Mouse (Mus musculus): Measurements from ENCODE around the gene Pnma1. TPM values are rescaled to one million over a fixed set of nuclear protein-coding genes. Genes with fewer than 3 reads are reported as not detected.
A peak's percentile ranks its signal among the peaks of the same experiment; 100 is the strongest.

Pnma1 gene
- polyA plus RNA-seq, 2 experiments: 0.05 to 0.10 TPM

DNA sequence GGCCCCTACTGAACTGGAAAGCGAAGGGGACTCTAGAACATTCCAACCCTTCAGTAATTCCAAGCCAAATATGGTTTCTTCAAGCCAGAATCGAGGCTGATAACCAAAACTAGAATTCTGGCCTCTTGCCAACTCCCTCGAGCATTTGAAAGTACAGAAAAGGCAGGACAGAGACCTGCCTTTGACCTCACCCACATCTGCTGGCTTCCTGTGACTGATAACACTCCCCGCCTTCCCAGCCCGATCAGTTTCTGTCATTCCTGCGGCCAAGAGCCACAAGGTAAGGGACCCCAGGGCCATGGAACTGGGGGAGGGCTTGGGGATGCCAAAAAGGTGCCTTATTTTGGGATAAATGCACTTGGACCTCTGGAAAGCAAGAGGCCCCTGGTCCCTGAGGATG is 2.7 kb upstream of the Pnma1 start:
- TF ChIP-seq CTCF (IDR thresholded peaks at IDR 0.05; ENCODE audit: low read depth) (no peak), EP300 (IDR thresholded peaks at IDR 0.05; ENCODE audit: low read depth) (peak; percentile 78)
- DNase-seq (ENCODE audit: low read depth in 3 of 3, low spot score in 3 of 3) (peak; percentile 95 to 96 (median 96)), ATAC-seq (ENCODE audit: insufficient read depth) (peak; percentile 84)
- peak overlapping the region; percentile 87 for H3K9ac ChIP-seq (replicated peaks)
- WGBS (ENCODE audit: insufficient replicate concordance): 10% methylated on average over 6 of the region's 6 CpGs
- H3K9me3 ChIP-seq (ENCODE audit: control insufficient read depth, low read length): no peaks in the 10 kb centered on the region
- H3K36me3 ChIP-seq (replicated peaks; ENCODE audit: control insufficient read depth, insufficient read depth, low read depth): peaks cover 42% of the 10 kb centered on the region
- no peaks in the 10 kb centered on the region for H3K27me3 ChIP-seq (ENCODE audit: control insufficient read depth, insufficient read depth, low read length)
- H3K4me3 ChIP-seq (ENCODE audit: insufficient read depth in 1 of 2, low read depth in 2 of 2, low read length in 2 of 2): peak overlapping the region; percentile 65 to 66
- H3K4me1 ChIP-seq (replicated peaks; ENCODE audit: control insufficient read depth in 2 of 2, insufficient read depth in 2 of 2, low read length in 1 of 2): peaks cover 49 to 53% of the 10 kb centered on the region in 2 experiments
- peak overlapping the region; percentile 75 for H3K4me2 ChIP-seq (ENCODE audit: low read depth)
- H3K27ac ChIP-seq: peak overlapping the region; percentile 95

DNA sequence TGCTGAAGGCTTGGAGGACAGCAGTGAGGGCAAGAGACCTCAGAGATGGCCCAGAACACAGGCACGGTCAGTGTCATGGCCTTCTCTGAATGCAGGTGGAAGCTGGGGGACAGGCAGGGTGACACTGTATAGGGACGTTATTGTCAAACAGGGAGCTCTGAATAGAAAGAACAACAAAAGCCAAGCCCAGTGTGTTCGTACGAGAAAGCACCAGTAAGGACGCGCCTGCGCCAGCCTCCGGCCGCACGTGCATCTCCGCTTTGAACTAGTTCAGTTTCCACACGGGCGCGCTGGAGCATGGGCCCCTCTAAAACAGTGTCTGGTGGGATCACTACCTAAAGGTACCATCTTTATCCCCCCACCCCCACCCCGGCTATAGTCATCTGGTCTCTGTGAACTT is 1.7 kb upstream of the Pnma1 start:
- Histone ChIP-seq H3K9ac (replicated peaks) (no peak overlapping the region), H3K27ac (peak overlapping the region; percentile 95), H3K4me3 (ENCODE audit: insufficient read depth in 1 of 2, low read depth in 2 of 2, low read length in 2 of 2) (no peak overlapping the region), H3K27me3 (ENCODE audit: control insufficient read depth, insufficient read depth, low read length) (no peaks in the 10 kb centered on the region), H3K9me3 (ENCODE audit: control insufficient read depth, low read length) (no peaks in the 10 kb centered on the region), H3K4me2 (ENCODE audit: low read depth) (peak overlapping the region; percentile 75), H3K36me3 (replicated peaks; ENCODE audit: control insufficient read depth, insufficient read depth, low read depth) (peaks cover 34% of the 10 kb centered on the region), H3K4me1 (replicated peaks; ENCODE audit: control insufficient read depth in 2 of 2, insufficient read depth in 2 of 2, low read length in 1 of 2) (peaks cover 49 to 53% of the 10 kb centered on the region in 2 experiments)
- 94% methylated on average over 15 of the region's 15 CpGs for WGBS (ENCODE audit: insufficient replicate concordance)
- TF ChIP-seq CTCF (IDR thresholded peaks at IDR 0.05; ENCODE audit: low read depth) (no peak), EP300 (IDR thresholded peaks at IDR 0.05; ENCODE audit: low read depth) (no peak)
- no peak for ATAC-seq (ENCODE audit: insufficient read depth)
- no peak for DNase-seq (ENCODE audit: low read depth in 3 of 3, low spot score in 3 of 3)

GRCm38 (mm10) chr12:84148622-84149012 is 328 bp upstream of the Pnma1 start:
- Histone ChIP-seq H3K4me1 (replicated peaks; ENCODE audit: control insufficient read depth in 2 of 2, insufficient read depth in 2 of 2, low read length in 1 of 2) (peaks cover 49 to 53% of the 10 kb centered on the region in 2 experiments), H3K9me3 (ENCODE audit: control insufficient read depth, low read length) (no peaks in the 10 kb centered on the region), H3K27me3 (ENCODE audit: control insufficient read depth, insufficient read depth, low read length) (no peaks in the 10 kb centered on the region), H3K36me3 (replicated peaks; ENCODE audit: control insufficient read depth, insufficient read depth, low read depth) (peaks cover 24% of the 10 kb centered on the region), H3K4me2 (ENCODE audit: low read depth) (peak overlapping the region; percentile 94), H3K27ac (peak overlapping the region; percentile 11; the same call in 1 of the 2 replicates), H3K9ac (replicated peaks) (no peak overlapping the region), H3K4me3 (ENCODE audit: insufficient read depth in 1 of 2, low read depth in 2 of 2, low read length in 2 of 2) (peak overlapping the region; percentile 40 to 60; a peak in 3 of 4 replicates)
- TF ChIP-seq EP300 (IDR thresholded peaks at IDR 0.05; ENCODE audit: low read depth) (no peak), CTCF (IDR thresholded peaks at IDR 0.05; ENCODE audit: low read depth) (no peak)
- ATAC-seq (ENCODE audit: insufficient read depth) (no peak), DNase-seq (ENCODE audit: low read depth in 3 of 3, low spot score in 3 of 3) (no peak)
- 18% methylated on average over 10 of the region's 10 CpGs for WGBS (ENCODE audit: insufficient replicate concordance)

GRCm38 (mm10) chr12:84142281-84143050 is 5.8 kb downstream of the Pnma1 start:
- ATAC-seq (ENCODE audit: insufficient read depth): no peak
- TF ChIP-seq CTCF (IDR thresholded peaks at IDR 0.05; ENCODE audit: low read depth): no peak
- TF ChIP-seq EP300 (IDR thresholded peaks at IDR 0.05; ENCODE audit: low read depth): no peak
- 74% methylated on average over 14 of the region's 14 CpGs for WGBS (ENCODE audit: insufficient replicate concordance)

GRCm38 (mm10) chr12:84141271-84141670 is 7.0 kb downstream of the Pnma1 start:
- ATAC-seq (ENCODE audit: insufficient read depth) (no peak), DNase-seq (ENCODE audit: low read depth in 3 of 3, low spot score in 3 of 3) (no peak)

More at GRCm38 (mm10) chr12:84142281-84143050, 5.8 kb downstream of the Pnma1 start:
- H3K27me3 ChIP-seq (ENCODE audit: control insufficient read depth, insufficient read depth, low read length): no peaks in the 10 kb centered on the region
- DNase-seq (ENCODE audit: low read depth in 3 of 3, low spot score in 3 of 3): no peak
- H3K36me3 ChIP-seq (replicated peaks; ENCODE audit: control insufficient read depth, insufficient read depth, low read depth): no peaks in the 10 kb centered on the region
- peaks cover 0 to 2% of the 10 kb centered on the region in 2 experiments; a peak in 1 of 4 replicates for H3K4me1 ChIP-seq (replicated peaks; ENCODE audit: control insufficient read depth in 2 of 2, insufficient read depth in 2 of 2, low read length in 1 of 2)
- H3K4me3 ChIP-seq (ENCODE audit: insufficient read depth in 1 of 2, low read depth in 2 of 2, low read length in 2 of 2): no peak overlapping the region
- H3K9me3 ChIP-seq (ENCODE audit: control insufficient read depth, low read length): no peaks in the 10 kb centered on the region
- no peak overlapping the region for H3K27ac ChIP-seq
- H3K9ac ChIP-seq (replicated peaks): no peak overlapping the region
- H3K4me2 ChIP-seq (ENCODE audit: low read depth): no peak overlapping the region

More at GRCm38 (mm10) chr12:84141271-84141670, 7.0 kb downstream of the Pnma1 start:
- no peak overlapping the region for H3K4me2 ChIP-seq (ENCODE audit: low read depth)
- no peaks in the 10 kb centered on the region for H3K9me3 ChIP-seq (ENCODE audit: control insufficient read depth, low read length)
- H3K4me3 ChIP-seq (ENCODE audit: insufficient read depth in 1 of 2, low read depth in 2 of 2, low read length in 2 of 2): no peak overlapping the region
- H3K4me1 ChIP-seq (replicated peaks; ENCODE audit: control insufficient read depth in 2 of 2, insufficient read depth in 2 of 2, low read length in 1 of 2): no peaks in the 10 kb centered on the region
- WGBS (ENCODE audit: insufficient replicate concordance): 68% methylated on average over 4 of the region's 4 CpGs
- no peaks in the 10 kb centered on the region for H3K36me3 ChIP-seq (replicated peaks; ENCODE audit: control insufficient read depth, insufficient read depth, low read depth)
- H3K27ac ChIP-seq: no peak overlapping the region
- TF ChIP-seq CTCF (IDR thresholded peaks at IDR 0.05; ENCODE audit: low read depth) (no peak), EP300 (IDR thresholded peaks at IDR 0.05; ENCODE audit: low read depth) (no peak)
- H3K27me3 ChIP-seq (ENCODE audit: control insufficient read depth, insufficient read depth, low read length): no peaks in the 10 kb centered on the region
- no peak overlapping the region for H3K9ac ChIP-seq (replicated peaks)
